Mouse (Mus musculus): Measurements from ENCODE around the gene Wee1.
"Not testable (repeated sequence)": the region's sequence is repeated elsewhere in the genome, so short reads cannot be mapped to it uniquely, and the experiment has no call there.

The Wee1 gene

DNA sequence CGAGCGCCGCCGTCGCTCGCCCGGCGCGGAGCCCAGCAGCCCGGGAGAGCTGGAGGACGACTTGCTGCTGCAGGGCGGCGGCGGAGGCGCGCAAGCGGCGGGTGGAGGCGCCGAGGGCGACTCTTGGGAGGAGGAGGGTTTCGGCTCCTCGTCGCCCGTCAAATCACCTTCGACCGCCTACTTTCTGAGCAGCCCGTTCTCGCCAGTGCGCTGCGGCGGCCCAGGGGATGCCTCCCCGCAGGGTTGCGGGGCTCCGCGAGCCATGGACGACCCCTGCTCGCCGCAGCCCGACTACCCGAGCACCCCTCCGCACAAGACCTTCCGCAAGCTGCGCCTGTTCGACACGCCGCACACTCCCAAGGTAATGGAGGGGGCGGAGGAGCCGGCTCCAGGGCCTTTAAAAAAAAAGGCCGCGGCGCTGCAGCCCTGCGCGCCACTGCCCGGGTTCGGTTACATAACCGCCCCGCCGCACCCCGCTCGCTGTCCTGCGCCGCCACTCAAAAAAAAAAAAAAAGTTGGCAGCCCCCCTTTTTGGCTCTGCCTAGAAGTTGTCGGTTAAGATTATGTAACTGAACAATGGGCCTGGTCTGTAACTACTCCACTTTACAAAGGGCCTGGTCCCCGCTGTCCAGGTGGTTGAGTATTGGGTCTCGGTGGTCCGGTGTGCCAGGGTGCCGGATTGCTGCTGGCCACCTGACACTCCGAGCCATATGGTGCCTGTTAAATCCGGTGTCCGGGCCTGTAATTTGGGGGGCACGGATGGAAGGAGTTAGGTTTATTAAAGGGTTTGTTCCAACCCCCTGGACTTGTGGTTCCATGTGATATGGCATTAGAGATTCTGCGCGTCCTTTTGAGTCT, 948 bp downstream of the Wee1 start:
- peak; percentile 90 for DNase-seq

- DNase-seq, result peak; percentile 71
Observed at GRCm38 (mm10) chr7:110123844-110124555, 2.2 kb downstream of the Wee1 start.

- no peak for DNase-seq
Observed at GRCm38 (mm10) chr7:110128566-110128965, 6.7 kb downstream of the Wee1 start.

- not testable (repeated sequence) for DNase-seq
Observed at GRCm38 (mm10) chr7:110132272-110132671, 10.4 kb downstream of the Wee1 start.

DNA sequence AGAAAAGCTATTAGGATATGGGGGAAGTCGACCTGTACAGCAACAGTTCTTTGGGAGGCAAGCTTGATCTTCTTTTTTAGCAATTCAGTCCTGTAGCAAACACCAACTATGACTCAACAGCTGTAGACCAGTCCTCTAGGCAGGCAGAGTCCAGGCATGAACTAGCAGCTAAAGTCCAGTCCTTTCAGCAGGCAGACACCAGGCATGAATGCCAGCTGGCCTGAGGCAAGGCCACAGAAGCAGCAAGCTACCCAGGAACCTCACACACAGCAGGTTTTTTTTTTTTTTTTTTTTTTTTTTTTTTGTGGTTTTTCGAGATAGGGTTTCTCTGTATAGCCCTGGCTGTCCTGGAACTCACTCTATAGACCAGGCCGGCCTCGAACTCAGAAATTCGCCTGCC, 12.1 kb downstream of the Wee1 start:
- no peak for DNase-seq

DNA sequence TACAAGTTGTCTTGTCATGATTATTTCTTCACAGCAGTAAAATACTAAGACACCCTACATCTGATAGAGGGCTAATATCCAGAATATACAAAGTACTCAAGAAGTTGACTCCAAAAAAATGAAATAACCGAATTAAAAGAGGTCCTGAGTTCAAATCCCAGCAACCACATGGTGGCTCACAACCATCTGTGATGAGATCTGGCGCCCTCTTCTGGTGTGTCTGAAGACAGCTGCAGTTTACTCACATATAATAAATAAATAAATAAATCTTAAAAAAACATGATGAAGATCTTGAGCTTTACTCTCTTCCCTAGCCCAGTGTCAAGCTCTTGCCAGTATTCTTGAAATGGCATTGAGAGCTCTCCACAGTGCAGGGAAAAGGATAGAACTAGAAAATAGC, 16.7 kb downstream of the Wee1 start:
- DNase-seq, result no peak

DNA sequence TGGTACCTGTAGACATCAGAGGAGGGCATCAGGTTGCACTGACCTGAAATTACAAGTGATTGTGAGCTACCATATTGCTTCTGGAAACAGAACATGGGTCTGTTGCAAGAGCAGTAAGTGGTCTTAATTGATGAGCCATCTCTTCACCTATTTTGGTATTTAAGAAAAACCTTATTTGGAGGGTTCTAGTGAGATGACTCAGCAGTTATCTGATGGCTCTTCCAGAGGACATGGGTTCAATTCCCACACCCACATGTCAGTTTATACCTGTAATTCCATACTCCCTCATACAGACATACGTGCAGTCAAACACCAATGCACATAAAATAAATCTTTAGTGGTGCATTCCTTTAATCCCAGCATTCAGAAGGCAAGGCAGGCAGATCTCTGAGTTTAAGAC, 22.0 kb downstream of the Wee1 start:
- DNase-seq, result no peak

- DNase-seq, result no peak
Observed at GRCm38 (mm10) chr7:110152891-110153290, 31.0 kb downstream of the Wee1 start.

GRCm38 (mm10) chr7:110156712-110157260, 34.9 kb downstream of the Wee1 start:
- no peak for DNase-seq

DNA sequence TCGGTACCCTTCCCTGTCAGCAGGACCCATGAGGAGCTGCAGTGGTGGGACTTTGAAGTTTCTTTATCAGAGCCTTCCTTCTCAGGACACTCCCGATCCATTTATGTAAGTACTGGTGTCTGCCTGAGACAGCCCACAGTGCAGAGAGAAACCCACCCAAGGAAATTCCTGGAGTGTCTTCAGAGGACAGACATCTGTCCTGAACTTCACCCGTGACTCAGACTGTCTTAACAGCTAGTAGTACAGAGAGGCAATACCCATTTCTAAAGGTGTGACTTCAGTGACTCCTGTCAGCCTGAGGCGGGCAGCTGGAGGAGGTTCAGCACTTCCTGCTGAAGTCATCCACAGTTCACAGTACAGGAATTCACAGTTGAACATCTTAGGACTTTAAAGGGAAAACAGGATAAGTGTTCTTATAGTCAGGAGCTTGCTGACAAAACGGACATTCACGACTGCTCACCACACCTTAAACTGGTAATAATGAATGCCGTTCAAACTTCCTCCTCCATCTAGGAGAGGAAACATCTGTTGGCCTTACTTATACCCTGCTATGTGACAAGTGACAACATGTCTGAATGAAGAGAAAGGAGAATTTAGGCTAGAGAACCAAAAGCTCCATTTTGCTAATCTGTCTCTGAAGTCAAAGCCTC, 35.5 kb downstream of the Wee1 start:
- DNase-seq, result peak; percentile 34

DNA sequence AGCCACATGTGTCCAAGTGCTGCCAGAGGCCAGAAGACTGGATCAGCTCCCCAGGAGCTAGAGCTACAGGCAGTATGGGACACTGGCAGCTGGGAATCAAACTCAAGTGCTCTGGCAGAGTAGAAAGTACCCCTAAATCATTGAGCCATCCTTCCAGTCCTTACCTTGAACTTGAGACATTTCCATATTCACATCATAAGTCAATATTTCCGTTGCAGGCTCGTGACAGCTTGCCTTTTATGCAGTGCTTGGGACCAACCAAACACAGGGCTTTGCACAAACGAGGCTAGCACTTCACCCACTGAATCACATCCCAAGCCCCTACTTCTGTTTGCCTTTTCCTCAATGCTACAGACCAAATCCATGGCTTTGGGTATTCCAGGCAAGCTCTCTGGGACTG, 36.2 kb downstream of the Wee1 start:
- DNase-seq, result no peak

DNA sequence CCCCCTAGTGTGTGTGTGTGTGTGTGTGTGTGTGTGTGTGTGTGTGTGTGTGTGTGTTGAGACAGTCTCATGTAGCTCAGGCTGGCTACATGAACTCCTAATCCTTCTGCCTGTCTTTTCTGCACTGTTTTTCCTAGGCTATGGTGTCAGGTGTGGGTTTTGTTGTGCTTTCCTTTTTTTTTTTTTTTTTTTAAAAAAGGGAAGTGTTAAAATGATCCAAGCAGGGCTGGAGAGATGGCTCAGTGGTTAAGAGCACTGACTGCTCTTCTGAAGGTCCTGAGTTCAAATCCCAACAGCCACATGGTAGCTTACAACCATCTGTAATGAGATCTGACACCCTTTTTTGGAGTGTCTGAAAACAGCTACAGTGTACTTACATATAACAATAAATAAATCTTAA, 38.3 kb downstream of the Wee1 start:
- DNase-seq, result not testable (repeated sequence)

DNA sequence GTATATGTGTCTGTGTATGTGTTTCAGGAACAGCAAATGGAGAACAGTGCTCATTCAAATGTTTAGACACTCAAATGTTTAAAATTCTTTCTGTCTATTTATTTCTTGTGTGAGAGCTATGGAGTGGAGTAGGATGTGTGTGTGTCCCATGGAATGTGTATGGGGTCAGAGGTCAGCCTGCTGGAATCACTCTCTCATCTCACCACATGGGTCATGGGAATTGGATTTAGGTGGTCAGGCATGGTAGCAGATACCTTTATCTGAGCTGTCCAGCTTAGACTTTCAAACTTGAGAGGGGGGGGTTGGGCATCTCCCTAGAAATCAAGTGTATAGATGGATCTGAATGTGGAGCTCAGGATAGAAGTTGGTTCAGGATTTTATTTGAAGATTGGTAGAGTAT, 38.8 kb downstream of the Wee1 start:
- DNase-seq, result no peak

GRCm38 (mm10) chr7:110163024-110163423, 41.2 kb downstream of the Wee1 start:
- DNase-seq, result no peak

DNA sequence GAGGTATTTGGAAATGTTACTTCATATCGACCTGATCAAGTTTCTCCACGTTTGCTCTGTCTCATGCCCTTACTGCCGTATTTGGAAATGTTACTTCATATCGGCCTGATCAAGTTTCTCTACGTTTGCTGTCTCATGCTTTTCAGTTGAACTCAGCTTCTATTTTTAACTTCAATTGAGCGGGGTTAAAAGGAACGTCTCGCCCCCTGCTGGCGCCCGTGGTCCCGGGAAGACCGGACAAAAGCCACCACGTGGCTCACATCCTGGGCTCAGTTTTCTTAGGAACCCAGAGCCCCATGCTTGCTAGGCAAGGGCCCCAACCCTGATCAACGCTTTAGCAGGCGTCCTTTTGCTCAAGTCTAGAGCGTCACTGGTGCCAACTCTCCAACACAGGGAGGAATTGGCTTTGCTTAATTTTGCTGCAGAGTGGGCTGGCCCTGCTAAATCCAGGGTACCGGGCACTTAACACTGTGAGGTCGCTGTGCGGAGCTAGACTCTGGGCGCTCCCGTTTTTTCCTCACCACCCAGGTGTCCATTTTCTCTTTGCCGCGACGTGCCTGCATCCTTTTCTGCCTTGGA, 42.3 kb downstream of the Wee1 start:
- peak; percentile 96 for DNase-seq

DNA sequence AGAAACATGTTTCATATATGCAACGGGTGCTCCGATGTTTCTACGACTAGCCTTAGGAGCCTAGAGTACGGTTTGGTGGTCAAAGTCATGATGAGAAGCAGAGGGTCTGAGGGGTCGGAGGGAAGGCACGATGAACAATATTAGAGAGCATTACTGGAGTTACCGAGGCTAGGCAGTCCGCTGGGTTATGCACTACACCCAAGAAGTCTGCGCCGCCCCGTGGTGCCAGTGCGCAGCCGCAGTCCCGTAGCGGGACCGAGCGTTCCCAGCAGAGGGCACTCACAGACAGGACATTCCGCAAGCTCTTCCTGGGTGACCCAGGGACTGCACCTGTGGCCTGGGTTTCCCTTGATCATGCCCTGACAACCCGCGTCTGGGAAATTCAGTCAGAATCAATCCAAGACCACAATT, 42.9 kb downstream of the Wee1 start:
- DNase-seq, result peak; percentile 97

DNA sequence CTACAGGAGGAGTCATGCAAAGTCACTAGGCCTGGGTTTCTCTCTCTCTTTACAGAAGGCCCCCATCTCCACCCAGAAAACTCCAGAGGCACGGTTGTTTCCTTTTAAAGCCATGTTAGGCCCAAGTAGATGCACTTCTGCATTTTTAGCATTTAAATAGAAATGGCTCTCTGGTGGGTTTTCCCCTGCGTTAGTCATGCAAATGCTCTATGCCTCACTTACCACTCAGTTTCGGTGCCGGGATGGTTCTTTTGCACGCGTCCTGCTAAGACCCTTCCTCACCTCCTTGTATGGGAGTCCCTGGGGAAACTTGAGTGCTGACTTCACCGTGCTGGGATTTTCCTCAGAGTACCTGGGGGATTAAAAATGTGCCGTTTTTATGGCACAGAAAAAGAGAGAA, 44.4 kb downstream of the Wee1 start:
- no peak for DNase-seq

- DNase-seq, result no peak
Observed at GRCm38 (mm10) chr7:110179208-110179607, 57.4 kb downstream of the Wee1 start.

DNA sequence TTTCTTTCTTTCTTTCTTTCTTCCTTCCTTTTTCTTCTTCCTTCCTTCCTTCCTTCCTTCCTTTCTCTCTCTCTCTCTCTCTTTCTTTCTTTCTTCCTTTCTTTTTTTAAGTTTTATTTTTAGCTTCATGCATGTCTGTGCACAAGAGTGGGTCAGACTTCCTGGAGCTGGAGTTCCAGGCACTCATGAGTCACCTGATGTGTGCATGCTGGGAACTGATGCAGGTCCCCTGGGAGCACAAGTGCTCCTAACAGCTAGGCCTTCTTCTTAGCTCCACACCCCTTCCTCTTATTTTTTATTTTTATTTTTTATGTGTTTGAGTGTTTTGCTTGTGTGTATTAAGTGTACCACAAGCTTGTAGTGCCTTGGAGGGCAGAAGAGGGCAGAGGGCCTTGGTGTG, 58.8 kb downstream of the Wee1 start:
- no peak for DNase-seq

- no peak for DNase-seq
Observed at GRCm38 (mm10) chr7:110181446-110181845, 59.6 kb downstream of the Wee1 start.

GRCm38 (mm10) chr7:110184608-110185007, 62.8 kb downstream of the Wee1 start:
- DNase-seq, result no peak

DNA sequence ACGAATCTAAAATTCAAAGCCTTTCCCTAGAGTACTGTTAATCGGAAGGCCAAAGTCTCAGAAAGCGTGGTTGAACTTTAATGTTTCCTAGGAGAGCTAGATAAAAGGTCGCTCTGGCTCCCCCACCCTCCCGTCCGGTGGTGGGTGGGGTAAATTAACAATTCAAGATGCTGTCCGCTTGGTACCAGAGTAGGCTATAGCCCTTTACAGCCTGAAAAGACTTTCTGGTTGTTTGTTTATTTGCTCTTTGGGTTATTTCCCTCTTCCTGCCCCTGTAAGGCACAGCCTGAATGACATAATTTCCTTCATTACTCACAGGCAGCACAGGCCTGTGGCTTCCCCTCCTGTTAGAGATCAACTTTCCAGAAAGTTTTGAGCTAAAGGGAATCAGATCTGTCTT, 68.1 kb downstream of the Wee1 start:
- peak; percentile 84 for DNase-seq
